Mouse (Mus musculus) cortical plate, adult 2 months (tissue): Measurements from ENCODE around the gene Fmn2. TPM values are rescaled to one million over a fixed set of nuclear protein-coding genes. Genes with fewer than 3 reads are reported as not detected.
A peak's percentile ranks its signal among the peaks of the same experiment; 100 is the strongest.

Source experiments
- H3K27ac ChIP-seq: fragments of 200-500 bp; 2 replicates; pipeline ENCODE4 v1.5.1; 2012; ENCODE audit warnings: low read length, control low read depth, inconsistent platforms; ENCODE audit not compliant: insufficient read depth
- H3K4me1 ChIP-seq: fragments of 200-500 bp; 2 replicates; pipeline ENCODE4 v1.6.1; 2011; ENCODE audit warnings: low read length; ENCODE audit not compliant: control insufficient read depth, insufficient read depth
- H3K4me3 ChIP-seq: fragments of 200-500 bp; 2 replicates; pipeline ENCODE4 v1.5.1; 2011; ENCODE audit warnings: mild to moderate bottlenecking, low read length, control low read depth; ENCODE audit not compliant: insufficient read depth
- CTCF ChIP-seq: fragments of 200-500 bp; IDR thresholded peaks from 2 replicates; pipeline ENCODE4 v1.5.1; 2011; ENCODE audit warnings: mild to moderate bottlenecking, control low read depth, low read length; ENCODE audit not compliant: insufficient read depth; ENCODE audit errors: extremely low read depth
- POLR2A ChIP-seq: fragments of 200-500 bp; IDR thresholded peaks from 2 replicates; pipeline ENCODE4 v1.6.1; 2011; ENCODE audit warnings: mild to moderate bottlenecking, low read length, control low read depth; ENCODE audit not compliant: insufficient read depth; ENCODE audit errors: extremely low read depth
- polyA plus RNA-seq: library from polyadenylated mRNA; depleted of rRNA; stranded (reverse); fragments of >200 nt; gene quantifications from 2 replicates; pipeline ENCODE4 v1.2.3, GENCODE M21; 2012; rRNA removed

The Fmn2 gene
- polyA plus RNA-seq, result 30.3 and 30.6 TPM in 2 replicates

- TF ChIP-seq POLR2A (peak; percentile 91), CTCF (no peak)
- peak within 1 kb of the TSS; percentile 93 for H3K27ac ChIP-seq
- peaks cover 5% of the 10 kb centered on the region for H3K4me1 ChIP-seq
- H3K4me3 ChIP-seq, result peak within 1 kb of the TSS; percentile 97
Measured at GRCm38 (mm10) chr1:174501661-174502030, at the start of gene Fmn2. Fmn2 (plus strand) TSS chr1:174501825.

GRCm38 (mm10) chr1:174455100-174455499 is 46.5 kb upstream of the Fmn2 start:
- no peaks in the 10 kb centered on the region for H3K4me1 ChIP-seq
- H3K4me3 ChIP-seq, result no peak overlapping the region
- H3K27ac ChIP-seq, result no peak overlapping the region
- no peak for TF ChIP-seq CTCF
- no peak for TF ChIP-seq POLR2A

GRCm38 (mm10) chr1:174465385-174465784 is 36.2 kb upstream of the Fmn2 start:
- no peaks in the 10 kb centered on the region for H3K4me1 ChIP-seq
- no peak overlapping the region for H3K4me3 ChIP-seq
- TF ChIP-seq CTCF, result no peak
- no peak for TF ChIP-seq POLR2A
- H3K27ac ChIP-seq, result no peak overlapping the region

GRCm38 (mm10) chr1:174466240-174466639 is 35.4 kb upstream of the Fmn2 start:
- Histone ChIP-seq H3K4me1 (no peaks in the 10 kb centered on the region), H3K4me3 (no peak overlapping the region), H3K27ac (no peak overlapping the region)
- TF ChIP-seq CTCF (no peak), POLR2A (no peak)

GRCm38 (mm10) chr1:174469736-174470135 is 31.9 kb upstream of the Fmn2 start:
- Histone ChIP-seq H3K4me1 (no peaks in the 10 kb centered on the region), H3K27ac (no peak overlapping the region), H3K4me3 (no peak overlapping the region)
- TF ChIP-seq CTCF (peak; percentile 98), POLR2A (no peak)

GRCm38 (mm10) chr1:174482567-174482966 is 19.1 kb upstream of the Fmn2 start:
- Histone ChIP-seq H3K4me1 (no peaks in the 10 kb centered on the region; the same call in 1 of the 2 replicates), H3K4me3 (no peak overlapping the region), H3K27ac (no peak overlapping the region)
- TF ChIP-seq CTCF (no peak), POLR2A (no peak)

- Histone ChIP-seq H3K27ac (no peak overlapping the region), H3K4me3 (no peak overlapping the region), H3K4me1 (peaks cover 2% of the 10 kb centered on the region)
- TF ChIP-seq POLR2A (no peak), CTCF (no peak)
Measured at GRCm38 (mm10) chr1:174500064-174500463, 1.6 kb upstream of the Fmn2 start.

- no peak for TF ChIP-seq POLR2A
- TF ChIP-seq CTCF, result no peak
- Histone ChIP-seq H3K4me3 (peak overlapping the region; percentile 97; the same call in 1 of the 2 replicates), H3K4me1 (peaks cover 2% of the 10 kb centered on the region)
Measured at GRCm38 (mm10) chr1:174501011-174501410, 614 bp upstream of the Fmn2 start.

GRCm38 (mm10) chr1:174502031-174502845 is 613 bp downstream of the Fmn2 start:
- H3K4me1 ChIP-seq, result peaks cover 5% of the 10 kb centered on the region
- H3K27ac ChIP-seq, result peak overlapping the region; percentile 93
- H3K4me3 ChIP-seq, result peak overlapping the region; percentile 97
- peak; percentile 48; the same call in 1 of the 2 replicates for TF ChIP-seq POLR2A
- peak; percentile 27; the same call in 1 of the 2 replicates for TF ChIP-seq CTCF

More at GRCm38 (mm10) chr1:174501011-174501410, 614 bp upstream of the Fmn2 start:
- H3K27ac ChIP-seq, result no peak overlapping the region
